Mouse (Mus musculus) ZHBTc4 (cell line): Measurements from ENCODE around the gene Prkar2b.
"Not testable (repeated sequence)": the region's sequence is repeated elsewhere in the genome, so short reads cannot be mapped to it uniquely, and the experiment has no call there.

Source experiments
- DNase-seq: peaks from one replicate; pipeline ENCODE4 v3.0.0-alpha.2; 2011; ENCODE audit warnings: low read depth, low spot score

Gene Prkar2b

GRCm38 (mm10) chr12:32009985-32010369, 51.1 kb downstream of the Prkar2b start:
- DNase-seq: not testable (repeated sequence)

GRCm38 (mm10) chr12:32009267-32009984, 51.7 kb downstream of the Prkar2b start:
- DNase-seq: no peak

GRCm38 (mm10) chr12:32008728-32009127, 52.4 kb downstream of the Prkar2b start:
- DNase-seq: no peak

GRCm38 (mm10) chr12:32007646-32008045, 53.5 kb downstream of the Prkar2b start:
- DNase-seq: no peak

DNA sequence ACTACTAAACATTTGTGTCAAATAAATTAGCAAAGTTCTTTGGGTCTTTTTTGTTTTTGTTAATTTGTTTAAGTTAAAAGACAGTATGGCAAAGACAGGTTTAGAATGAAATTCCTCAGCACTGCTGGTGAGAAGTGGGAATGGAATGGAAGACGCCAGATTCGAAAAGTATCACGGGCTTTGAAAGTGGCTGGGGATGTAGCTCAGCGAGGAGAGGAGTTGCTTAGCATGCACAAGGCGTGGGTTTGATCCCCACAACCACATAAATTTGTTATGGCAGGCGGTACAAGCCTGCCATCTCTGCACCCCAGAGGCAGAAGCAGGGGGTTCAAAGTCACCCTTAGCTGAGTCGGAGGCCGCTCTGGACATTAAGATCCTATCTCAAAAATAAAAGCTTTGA, 54.1 kb downstream of the Prkar2b start:
- no peak for DNase-seq

DNA sequence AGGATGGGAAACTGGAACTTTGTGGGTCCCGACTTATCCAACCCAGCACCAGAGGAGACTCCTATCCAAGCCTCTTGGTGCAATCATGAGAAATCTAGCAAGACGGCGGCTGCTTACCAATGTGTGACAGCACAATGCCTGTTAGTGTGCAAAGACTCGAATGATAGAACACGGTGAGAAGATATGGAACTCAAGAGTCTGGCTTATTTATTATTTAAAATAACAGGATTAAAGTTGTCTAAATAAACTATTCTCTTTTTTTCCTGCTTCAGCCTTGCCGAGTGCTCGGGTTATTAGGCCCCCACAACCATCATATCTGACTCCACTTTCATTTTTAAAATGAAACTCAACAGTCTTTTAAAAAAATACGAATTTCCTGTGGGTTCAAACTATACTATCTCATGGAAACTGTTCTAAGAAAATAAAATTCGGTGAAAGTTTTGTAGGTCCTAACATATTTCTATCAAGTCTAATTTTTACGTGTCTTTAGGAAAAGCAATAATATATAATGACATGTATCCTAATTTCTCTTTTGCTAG, 54.6 kb downstream of the Prkar2b start:
- no peak for DNase-seq

GRCm38 (mm10) chr12:32000464-32000863, 60.6 kb downstream of the Prkar2b start:
- no peak for DNase-seq

DNA sequence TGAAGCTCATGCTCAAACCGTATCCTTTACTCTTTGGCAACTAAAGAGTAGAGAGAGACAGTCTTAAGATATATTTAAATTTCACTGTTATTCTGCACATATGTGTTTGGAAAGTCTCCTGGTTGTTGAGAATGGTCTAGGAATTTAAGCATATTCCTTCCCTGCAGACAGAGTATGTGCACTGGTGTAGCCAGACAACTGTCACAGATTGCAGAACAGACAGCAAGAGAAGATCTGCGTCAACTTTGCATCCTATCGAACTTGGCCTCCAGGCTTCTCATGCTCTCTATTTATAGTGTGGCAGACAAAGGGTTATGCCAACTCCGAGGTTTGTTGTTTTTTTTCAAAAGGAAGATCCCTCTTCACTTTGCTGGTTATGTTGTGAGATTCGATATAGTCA, 62.4 kb downstream of the Prkar2b start:
- no peak for DNase-seq

DNA sequence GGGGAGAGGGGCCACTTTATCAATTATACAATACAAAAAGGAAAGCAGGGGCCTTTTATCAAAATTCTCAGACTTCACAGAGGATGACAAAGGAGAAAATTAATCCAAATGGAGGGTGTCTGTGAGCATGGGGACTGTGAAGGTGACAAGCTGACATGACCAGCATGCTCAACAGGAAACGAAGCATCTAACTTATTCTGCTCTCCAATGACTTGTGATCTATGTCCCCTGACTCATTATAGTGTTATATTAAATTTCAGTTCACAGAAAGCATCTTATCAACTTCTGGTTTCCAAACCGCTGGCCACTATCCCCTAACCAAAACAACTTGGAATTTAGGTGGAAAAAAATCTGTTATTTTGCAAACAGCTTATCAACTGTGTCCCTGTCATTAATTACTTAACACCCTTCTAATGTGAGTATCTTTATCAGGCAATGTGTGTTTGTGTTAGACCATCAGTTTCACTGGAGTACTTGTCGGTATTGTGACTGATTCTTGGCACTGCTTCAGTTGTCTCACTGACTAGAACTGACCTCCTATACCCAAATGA, 63.7 kb downstream of the Prkar2b start:
- no peak for DNase-seq

DNA sequence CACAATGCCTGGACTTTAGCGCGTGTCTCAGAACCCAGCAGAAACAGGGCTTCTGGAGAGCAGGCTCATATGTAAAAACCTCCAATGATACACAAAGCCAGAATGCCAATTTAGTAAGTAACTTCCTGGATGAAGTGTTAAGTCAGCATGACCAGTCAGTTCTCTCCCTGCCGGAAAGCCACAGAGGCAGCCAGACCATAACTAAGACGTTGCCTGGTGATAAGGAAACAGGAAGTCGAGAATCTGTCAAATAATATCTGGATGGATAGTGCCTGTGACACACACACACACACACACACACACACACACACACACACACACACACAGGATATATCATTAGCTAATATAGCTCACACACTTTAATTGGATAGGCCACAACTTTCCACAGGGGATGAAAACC, 64.2 kb downstream of the Prkar2b start:
- DNase-seq: no peak

DNA sequence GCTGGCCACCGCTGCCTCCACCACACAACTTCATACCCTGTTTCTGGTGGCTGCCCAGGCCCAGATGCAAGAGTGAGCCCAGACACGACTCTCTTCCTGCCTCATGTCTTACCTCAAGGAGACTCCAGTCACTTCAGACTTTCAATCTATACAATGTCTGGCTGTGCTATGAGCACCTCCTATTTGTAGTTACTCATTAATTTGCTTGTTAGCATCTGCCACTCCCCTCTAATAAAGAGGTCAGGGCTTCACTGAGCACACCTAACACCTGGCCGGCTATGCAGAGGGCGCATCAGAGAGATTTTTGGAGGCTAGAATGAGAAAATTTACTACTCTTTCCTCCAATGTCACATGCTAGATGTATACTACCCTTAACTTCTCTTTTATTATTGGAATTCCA, 70.5 kb downstream of the Prkar2b start:
- no peak for DNase-seq

DNA sequence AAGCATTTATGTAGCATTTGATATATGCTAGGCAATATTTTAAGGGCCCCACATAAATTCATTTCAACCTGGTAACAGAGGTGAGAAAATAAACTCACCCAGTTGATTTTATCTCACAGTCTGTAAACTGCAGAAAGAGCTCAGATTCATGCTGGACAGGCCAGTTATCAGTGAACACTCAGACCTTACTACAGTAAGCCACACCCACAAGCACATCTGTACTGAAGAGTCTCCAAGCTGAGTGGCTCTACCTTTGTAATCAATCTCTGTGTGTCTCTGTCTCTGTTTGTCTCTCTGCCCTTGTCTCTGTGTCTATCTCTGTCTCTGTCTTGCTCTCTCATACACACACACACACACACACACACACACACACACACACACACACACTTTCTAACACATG, 71.4 kb downstream of the Prkar2b start:
- DNase-seq: no peak

DNA sequence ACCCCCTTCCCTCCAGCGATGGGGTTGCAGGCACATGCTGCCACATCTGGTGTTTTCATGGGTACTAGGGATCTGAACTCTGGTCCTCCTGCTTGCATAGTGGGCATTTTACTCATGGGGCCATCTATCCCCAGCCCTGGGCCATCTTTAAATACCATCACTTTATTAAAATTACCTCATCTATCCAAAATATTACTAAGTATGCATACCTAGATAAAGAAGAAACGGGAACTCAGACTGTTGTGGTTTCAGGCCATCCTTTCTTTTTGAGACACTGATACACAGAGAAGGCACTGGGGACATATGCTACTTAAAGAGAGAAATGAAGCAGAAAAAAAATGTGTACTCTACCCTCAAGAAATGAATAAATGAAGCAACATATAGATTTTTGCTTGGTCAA, 74.6 kb downstream of the Prkar2b start:
- DNase-seq: no peak

- no peak for DNase-seq
These were observed 75.4 kb downstream of the Prkar2b start for GRCm38 (mm10) chr12:31985738-31986137.

- DNase-seq: no peak
These were observed 76.4 kb downstream of the Prkar2b start for GRCm38 (mm10) chr12:31984664-31985063.

GRCm38 (mm10) chr12:31984206-31984605, 76.9 kb downstream of the Prkar2b start:
- no peak for DNase-seq

- DNase-seq: no peak
These were observed 77.3 kb downstream of the Prkar2b start for GRCm38 (mm10) chr12:31983769-31984168.

DNA sequence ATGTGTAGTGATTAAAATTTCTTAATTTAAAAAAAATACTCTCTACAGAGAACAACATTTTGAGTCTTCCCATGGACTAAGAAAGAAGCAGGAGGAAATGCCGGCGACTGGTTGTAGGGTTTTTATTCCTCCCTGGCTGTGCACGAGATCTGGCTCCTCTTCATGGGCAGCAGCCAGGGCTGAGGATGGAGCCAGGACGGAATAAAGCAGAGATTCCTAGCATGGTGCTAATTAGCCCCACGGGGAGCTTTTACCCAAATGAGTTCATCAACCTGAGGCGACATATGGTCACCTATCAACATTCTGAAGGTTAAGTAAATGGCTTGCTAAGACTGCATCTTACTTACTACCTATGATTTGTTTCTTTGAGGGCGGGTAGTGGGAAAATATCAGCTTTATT, 77.9 kb downstream of the Prkar2b start:
- no peak for DNase-seq

DNA sequence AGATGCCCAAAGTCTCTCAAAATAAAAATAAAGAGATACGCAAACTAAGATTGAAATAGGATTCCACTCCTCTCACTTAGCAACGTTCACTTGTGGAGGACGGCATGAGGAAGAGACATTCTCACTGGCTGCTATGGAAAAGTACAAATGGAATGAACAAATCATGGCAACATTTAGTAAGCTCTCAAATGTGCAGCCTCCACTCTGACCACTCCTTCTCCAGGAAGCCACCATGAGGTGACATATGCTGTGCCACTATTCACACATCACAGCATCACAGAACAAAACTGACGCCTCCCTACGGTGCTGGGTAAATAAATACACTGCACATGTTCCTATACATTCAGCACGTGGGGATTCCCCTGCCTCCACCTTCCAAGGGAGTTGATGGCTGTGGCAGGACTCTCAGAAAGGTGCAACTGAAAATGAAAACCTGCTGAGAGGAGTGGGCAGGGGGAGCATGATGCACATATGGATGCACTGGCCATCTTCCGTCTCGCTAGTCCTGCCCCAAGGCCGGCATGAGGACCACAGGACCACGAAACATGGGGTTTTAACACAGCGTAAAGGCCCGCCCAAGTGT, 83.4 kb downstream of the Prkar2b start:
- no peak for DNase-seq

DNA sequence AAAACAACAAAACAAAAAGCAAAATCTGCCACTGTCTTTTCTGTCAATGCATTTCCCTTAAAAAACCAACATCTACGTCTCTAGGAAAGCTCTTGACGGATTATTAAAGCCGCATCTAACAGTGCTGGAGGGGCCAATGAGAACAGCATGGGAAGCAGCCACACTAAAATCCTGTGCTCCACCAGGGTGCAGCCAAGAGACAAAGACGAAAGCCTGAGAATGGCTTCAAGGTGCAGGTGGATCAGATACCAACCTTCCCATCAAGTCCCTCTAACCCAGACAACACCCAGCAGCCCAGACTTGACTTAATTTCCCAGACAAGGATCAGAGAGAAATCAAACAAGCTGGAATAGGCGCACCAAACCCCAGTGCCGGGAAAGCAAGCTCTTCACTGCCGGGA, 84.6 kb downstream of the Prkar2b start:
- DNase-seq: peak; percentile 32

- no peak for DNase-seq
These were observed 87.5 kb downstream of the Prkar2b start for GRCm38 (mm10) chr12:31973473-31974172.

GRCm38 (mm10) chr12:31971547-31971946, 89.5 kb downstream of the Prkar2b start:
- DNase-seq: no peak
